9 mouse cellular contexts compared by ENCODE assay signal in genomic region chr8:70892896-70893655, GRCm38 (mm10). TPM values are rescaled to one million over a fixed set of nuclear protein-coding genes. Genes with fewer than 3 reads are reported as not detected.
DNase-seq lines count a peak whose midpoint lies in the region; ATAC-seq and TF ChIP-seq lines count a peak whose summit lies in the region.
"Had no signal": no experiment of that assay in that cellular context is flagged by ENCODE, and none has a peak within 500 bp of the region (broad histone marks: within the 10 kb centered on the region; RNA-seq: fewer than 3 reads in every experiment).

No protein-coding gene starts in this region.

- H3K27me3 ChIP-seq in lung, embryonic 15.5 days, result peaks cover 42% of the 10 kb centered on the region
- peaks cover 36% of the 10 kb centered on the region for H3K27me3 ChIP-seq in forebrain, embryonic 11.5 days (ENCODE audit: control insufficient read depth, insufficient read depth, low read length)
- H3K27me3 ChIP-seq in limb, embryonic 14.5 days (ENCODE audit: control insufficient read depth, insufficient read depth, low read length), result peaks cover 33% of the 10 kb centered on the region
- peaks cover 20% of the 10 kb centered on the region for H3K27me3 ChIP-seq in stomach, embryonic 14.5 days (ENCODE audit: control insufficient read depth, insufficient read depth, low read length)

- peaks cover 24% of the 10 kb centered on the region for H3K36me3 ChIP-seq in lung, embryonic 15.5 days
- peaks cover 7% of the 10 kb centered on the region for H3K36me3 ChIP-seq in forebrain, embryonic 11.5 days (ENCODE audit: control insufficient read depth, insufficient read depth, low read length)
- peaks cover 30% of the 10 kb centered on the region for H3K36me3 ChIP-seq in limb, embryonic 14.5 days (ENCODE audit: control insufficient read depth, insufficient read depth, low read length)
- H3K36me3 ChIP-seq in stomach, embryonic 14.5 days (ENCODE audit: control insufficient read depth, insufficient read depth, low read length), result peaks cover 25% of the 10 kb centered on the region

- H3K4me1 ChIP-seq in lung, embryonic 15.5 days, result peaks cover 26% of the 10 kb centered on the region
- H3K4me1 ChIP-seq in forebrain, embryonic 11.5 days (replicated peaks; ENCODE audit: control insufficient read depth, insufficient read depth, low read length), result peaks cover 9% of the 10 kb centered on the region
- H3K4me1 ChIP-seq in limb, embryonic 14.5 days (ENCODE audit: control insufficient read depth, insufficient read depth, low read length), result peaks cover 6% of the 10 kb centered on the region
- H3K4me1 ChIP-seq in stomach, embryonic 14.5 days (ENCODE audit: control insufficient read depth, insufficient read depth, low read length), result peaks cover 14% of the 10 kb centered on the region; the same call in 1 of the 2 replicates

- no peak for DNase-seq in lung, postnatal 14 days
- DNase-seq in forebrain, embryonic 11.5 days (ENCODE audit: low spot score), result peak; percentile 65
- DNase-seq in limb, embryonic 14.5 days (ENCODE audit: low spot score), result no peak
- no peak for DNase-seq in adrenal gland, adult 8-10 months
- no peak for DNase-seq in ovary, postnatal 10 days (ENCODE audit: low spot score)

- ATAC-seq in lung, embryonic 15.5 days (ENCODE audit: borderline replicate concordance, extremely low read depth, low FRiP score, low TSS enrichment), result no peak
- ATAC-seq in forebrain, embryonic 11.5 days (replicated peaks; ENCODE audit: low FRiP score), result no peak
- no peak for ATAC-seq in limb, embryonic 14.5 days (ENCODE audit: low FRiP score, low read depth)
- no peak for ATAC-seq in stomach, embryonic 14.5 days (ENCODE audit: insufficient number of reproducible peaks, insufficient read depth, low FRiP score, low read depth)
- ATAC-seq in erythroid progenitor cell, adult 5-6 weeks (replicated peaks; ENCODE audit: low FRiP score, poor library complexity, severe bottlenecking), result no peak

- H3K27ac ChIP-seq in lung, embryonic 15.5 days, result no peak overlapping the region
- no peak overlapping the region for H3K27ac ChIP-seq in forebrain, embryonic 11.5 days (ENCODE audit: low read depth, low read length)
- H3K27ac ChIP-seq in limb, embryonic 14.5 days (replicated peaks; ENCODE audit: low read depth, low read length), result no peak overlapping the region
- no peak overlapping the region for H3K27ac ChIP-seq in stomach, embryonic 14.5 days (ENCODE audit: low read length)

- H3K9me3 ChIP-seq in lung, embryonic 15.5 days, result no peaks in the 10 kb centered on the region
- H3K9me3 ChIP-seq in forebrain, embryonic 11.5 days (ENCODE audit: control insufficient read depth, low read length), result no peaks in the 10 kb centered on the region
- no peaks in the 10 kb centered on the region for H3K9me3 ChIP-seq in limb, embryonic 14.5 days (ENCODE audit: control insufficient read depth, low read length)
- no peaks in the 10 kb centered on the region for H3K9me3 ChIP-seq in stomach, embryonic 14.5 days (ENCODE audit: control insufficient read depth, low read depth, low read length)

- peak overlapping the region; percentile 23 for H3K4me3 ChIP-seq in lung, embryonic 15.5 days
- H3K4me3 ChIP-seq in forebrain, embryonic 11.5 days (ENCODE audit: low read depth, low read length), result peak overlapping the region; percentile 16; the same call in 1 of the 2 replicates
- peak overlapping the region; percentile 31 for H3K4me3 ChIP-seq in limb, embryonic 14.5 days (replicated peaks; ENCODE audit: low read length)
- peak overlapping the region; percentile 20 for H3K4me3 ChIP-seq in stomach, embryonic 14.5 days (ENCODE audit: low read depth, low read length)
- H3K4me3 ChIP-seq: erythroblast, embryonic 14.5 days had no signal

- peak overlapping the region; percentile 39 for H3K4me2 ChIP-seq in lung, embryonic 15.5 days
- peak overlapping the region; percentile 35; the same call in 1 of the 2 replicates for H3K4me2 ChIP-seq in forebrain, embryonic 11.5 days (ENCODE audit: low read depth, low read length, severe bottlenecking)
- H3K4me2 ChIP-seq in limb, embryonic 14.5 days (replicated peaks; ENCODE audit: low read depth, low read length, severe bottlenecking), result peak overlapping the region; percentile 47; the same call in 1 of the 2 replicates
- H3K4me2 ChIP-seq in stomach, embryonic 14.5 days (replicated peaks; ENCODE audit: low read depth, low read length), result peak overlapping the region; percentile 39

- no peak overlapping the region for H3K9ac ChIP-seq in lung, embryonic 15.5 days
- H3K9ac ChIP-seq in forebrain, embryonic 11.5 days (ENCODE audit: low read length), result no peak overlapping the region; the same call in 1 of the 2 replicates
- peak overlapping the region; percentile 36 for H3K9ac ChIP-seq in limb, embryonic 14.5 days (ENCODE audit: low read depth, low read length, severe bottlenecking)
- peak overlapping the region; percentile 14; the same call in 1 of the 2 replicates for H3K9ac ChIP-seq in stomach, embryonic 14.5 days (replicated peaks; ENCODE audit: low read depth, low read length)

- TF ChIP-seq POLR2A in limb, embryonic 14.5 days (IDR thresholded peaks at IDR 0.05; ENCODE audit: borderline replicate concordance, extremely low read depth, insufficient read depth, insufficient read length), result no peak

- 28% methylated on average over 20 of the region's 20 CpGs for WGBS in lung, embryonic 15.5 days
- 31% methylated on average over 20 of the region's 20 CpGs for WGBS in forebrain, embryonic 11.5 days
- WGBS in limb, embryonic 14.5 days, result 28% methylated on average over 18 of the region's 20 CpGs
- 26% methylated on average over 20 of the region's 20 CpGs for WGBS in stomach, embryonic 14.5 days

RNA-seq across cellular contexts. Expression of gene Slc5a5, which starts 0.5 kb away (rescaled TPM):
- polyA plus RNA-seq in lung, embryonic 15.5 days (2015; fragmentation: Nextera tagmentation; extraction: Ambion mirVana), result 0.25 and 0.29 TPM in 2 replicates
- polyA plus RNA-seq in forebrain, embryonic 11.5 days (2014; fragmentation: Nextera tagmentation; extraction: Ambion mirVana), result 0.43 and 0.44 TPM in 2 replicates
- 1.4 and 1.9 TPM in 2 replicates for polyA plus RNA-seq in limb, embryonic 14.5 days (2012; rRNA removed)
- 0.19 and 0.83 TPM in 2 replicates for polyA plus RNA-seq in limb, embryonic 14.5 days (2014; fragmentation: Nextera tagmentation; extraction: Ambion mirVana)
- polyA plus RNA-seq in stomach, embryonic 14.5 days (2014; fragmentation: Nextera tagmentation; extraction: Ambion mirVana), result 4.2 and 4.8 TPM in 2 replicates
- not detected in 2 replicates for total RNA-seq in erythroid progenitor cell, adult 5-6 weeks (2015; ENCODE audit: low replicate concordance)
- 0.13 TPM in 1 of 2 replicates, not detected in the other for total RNA-seq in erythroid progenitor cell, adult 5-6 weeks (2017; ENCODE audit: low replicate concordance)
- not detected for total RNA-seq in adrenal gland, adult 8-10 months (2022)

RNA-seq across cellular contexts. Expression of gene Rpl18a, which starts 4.1 kb away (rescaled TPM):
- 4,502 and 4,535 TPM in 2 replicates for polyA plus RNA-seq in lung, embryonic 15.5 days (2015; fragmentation: Nextera tagmentation; extraction: Ambion mirVana)
- 2,879 and 3,145 TPM in 2 replicates for polyA plus RNA-seq in forebrain, embryonic 11.5 days (2014; fragmentation: Nextera tagmentation; extraction: Ambion mirVana)
- 5,343 and 6,042 TPM in 2 replicates for polyA plus RNA-seq in limb, embryonic 14.5 days (2012; rRNA removed)
- polyA plus RNA-seq in limb, embryonic 14.5 days (2014; fragmentation: Nextera tagmentation; extraction: Ambion mirVana), result 5,732 and 5,809 TPM in 2 replicates
- polyA plus RNA-seq in stomach, embryonic 14.5 days (2014; fragmentation: Nextera tagmentation; extraction: Ambion mirVana), result 5,566 and 6,204 TPM in 2 replicates
- 2,088 and 2,332 TPM in 2 replicates for total RNA-seq in erythroid progenitor cell, adult 5-6 weeks (2015; ENCODE audit: low replicate concordance)
- 517 and 689 TPM in 2 replicates for total RNA-seq in erythroid progenitor cell, adult 5-6 weeks (2017; ENCODE audit: low replicate concordance)
- total RNA-seq in adrenal gland, adult 8-10 months (2022), result 1,000 to 10,000 TPM; 1,169 to 1,386 (median 1,259) TPM

RNA-seq across cellular contexts. Expression of gene Map1s, which starts 12.7 kb away (rescaled TPM):
- polyA plus RNA-seq in lung, embryonic 15.5 days (2015; fragmentation: Nextera tagmentation; extraction: Ambion mirVana), result 49.8 and 50.9 TPM in 2 replicates
- polyA plus RNA-seq in forebrain, embryonic 11.5 days (2014; fragmentation: Nextera tagmentation; extraction: Ambion mirVana), result 57.3 and 59.9 TPM in 2 replicates
- polyA plus RNA-seq in limb, embryonic 14.5 days (2012; rRNA removed), result 63.7 and 96.8 TPM in 2 replicates
- polyA plus RNA-seq in limb, embryonic 14.5 days (2014; fragmentation: Nextera tagmentation; extraction: Ambion mirVana), result 45.6 and 47.6 TPM in 2 replicates
- 41.5 and 42.0 TPM in 2 replicates for polyA plus RNA-seq in stomach, embryonic 14.5 days (2014; fragmentation: Nextera tagmentation; extraction: Ambion mirVana)
- total RNA-seq in erythroid progenitor cell, adult 5-6 weeks (2015; ENCODE audit: low replicate concordance), result 4.2 and 6.1 TPM in 2 replicates
- total RNA-seq in erythroid progenitor cell, adult 5-6 weeks (2017; ENCODE audit: low replicate concordance), result 1.8 and 3.7 TPM in 2 replicates
- total RNA-seq in adrenal gland, adult 8-10 months (2022), result 10 to 100 TPM; 35.7 to 54.1 (median 50.0) TPM

RNA-seq across cellular contexts. Expression of gene Ccdc124, which starts 19.3 kb away (rescaled TPM):
- polyA plus RNA-seq in lung, embryonic 15.5 days (2015; fragmentation: Nextera tagmentation; extraction: Ambion mirVana), result 112 and 118 TPM in 2 replicates
- polyA plus RNA-seq in forebrain, embryonic 11.5 days (2014; fragmentation: Nextera tagmentation; extraction: Ambion mirVana), result 165 and 176 TPM in 2 replicates
- polyA plus RNA-seq in limb, embryonic 14.5 days (2012; rRNA removed), result 49.2 and 58.9 TPM in 2 replicates
- polyA plus RNA-seq in limb, embryonic 14.5 days (2014; fragmentation: Nextera tagmentation; extraction: Ambion mirVana), result 96.2 and 97.2 TPM in 2 replicates
- polyA plus RNA-seq in stomach, embryonic 14.5 days (2014; fragmentation: Nextera tagmentation; extraction: Ambion mirVana), result 92.1 and 102 TPM in 2 replicates
- 18.0 and 20.9 TPM in 2 replicates for total RNA-seq in erythroid progenitor cell, adult 5-6 weeks (2015; ENCODE audit: low replicate concordance)
- total RNA-seq in erythroid progenitor cell, adult 5-6 weeks (2017; ENCODE audit: low replicate concordance), result 23.8 and 26.6 TPM in 2 replicates
- 10 to 100 TPM; 48.5 to 68.7 (median 51.3) TPM for total RNA-seq in adrenal gland, adult 8-10 months (2022)

RNA-seq across cellular contexts. Expression of gene Kcnn1, which starts 30.0 kb away (rescaled TPM):
- 1.2 TPM in 2 replicates for polyA plus RNA-seq in lung, embryonic 15.5 days (2015; fragmentation: Nextera tagmentation; extraction: Ambion mirVana)
- polyA plus RNA-seq in forebrain, embryonic 11.5 days (2014; fragmentation: Nextera tagmentation; extraction: Ambion mirVana), result 9.0 and 13.4 TPM in 2 replicates
- polyA plus RNA-seq in limb, embryonic 14.5 days (2012; rRNA removed), result 9.1 and 11.2 TPM in 2 replicates
- 2.5 and 3.0 TPM in 2 replicates for polyA plus RNA-seq in limb, embryonic 14.5 days (2014; fragmentation: Nextera tagmentation; extraction: Ambion mirVana)
- polyA plus RNA-seq in stomach, embryonic 14.5 days (2014; fragmentation: Nextera tagmentation; extraction: Ambion mirVana), result 1.6 and 2.1 TPM in 2 replicates
- not detected in 2 replicates for total RNA-seq in erythroid progenitor cell, adult 5-6 weeks (2015; ENCODE audit: low replicate concordance)
- 0.26 TPM in 1 of 2 replicates, not detected in the other for total RNA-seq in erythroid progenitor cell, adult 5-6 weeks (2017; ENCODE audit: low replicate concordance)
- total RNA-seq in adrenal gland, adult 8-10 months (2022), result 1 to 10 TPM; 4.2 to 4.7 (median 4.4) TPM

Comparison
In these comparisons a context has a peak if more than half of its experiments do, and no peak if none do; other contexts are left out.
1. H3K9ac ChIP-seq: peak in limb, embryonic 14.5 days (single experiment) and stomach, embryonic 14.5 days (single experiment); none in lung, embryonic 15.5 days (single experiment) and forebrain, embryonic 11.5 days (single experiment).
2. Peak in every context shown above with its lines, with median percentiles within 50 percentile points of each other: H3K4me2 ChIP-seq and H3K4me3 ChIP-seq.